Mouse (Mus musculus) urinary bladder, adult 2 months (tissue): ENCODE data around the gene Ccdc83. TPM values are rescaled to one million over a fixed set of nuclear protein-coding genes. Genes with fewer than 3 reads are reported as not detected.

ENCODE experiments used
- polyA plus RNA-seq: library from polyadenylated mRNA; depleted of rRNA; stranded (reverse); fragments of >200 nt; gene quantifications from 2 replicates; pipeline ENCODE4 v1.2.3, GENCODE M21; 2012; rRNA removed

Ccdc83 gene
- polyA plus RNA-seq, 1 experiment = 0.04 TPM

Other genes starting within 250 kb of the Ccdc83 start
- gene Picalm, start 135.6 kb downstream of the Ccdc83 start, polyA plus RNA-seq = 148 and 156 TPM in 2 replicates
- 90.2 and 106 TPM in 2 replicates for gene Sytl2, start 36.5 kb upstream of the Ccdc83 start, polyA plus RNA-seq
- 0.73 and 0.90 TPM in 2 replicates for gene Ccdc89, start 160.8 kb upstream of the Ccdc83 start, polyA plus RNA-seq
- 71.4 and 104 TPM in 2 replicates for gene Crebzf, start 177.0 kb upstream of the Ccdc83 start, polyA plus RNA-seq
- gene Tmem126a, start 191.5 kb upstream of the Ccdc83 start, polyA plus RNA-seq = 44.5 and 51.2 TPM in 2 replicates
- 19.1 and 21.1 TPM in 2 replicates for gene Tmem126b, start 210.2 kb upstream of the Ccdc83 start, polyA plus RNA-seq
- 2.1 and 2.9 TPM in 2 replicates for gene Dlg2, start 210.9 kb upstream of the Ccdc83 start, polyA plus RNA-seq